Mouse (Mus musculus) forelimb bud, embryonic 11.5 days (tissue): ENCODE results near the gene Olfr715.
"Not testable (repeated sequence)": the region's sequence is repeated elsewhere in the genome, so short reads cannot be mapped to it uniquely, and the experiment has no call there.

ENCODE experiments used
- DNase-seq: peaks from one replicate; pipeline ENCODE4 v3.0.0-alpha.2; 2012; ENCODE audit warnings: low read depth, low spot score

The Olfr715 gene

GRCm38 (mm10) chr7:107130983-107131382, at the start of gene Olfr715:
TSS of gene Olfr715 (minus strand) at chr7:107131083.
- not testable (repeated sequence) for DNase-seq

- no peak for DNase-seq
Observed at GRCm38 (mm10) chr7:107180406-107180805, 49.5 kb upstream of the Olfr715 start.

- DNase-seq, result no peak
Observed at GRCm38 (mm10) chr7:107166690-107167089, 35.8 kb upstream of the Olfr715 start, which contains the start of gene Nlrp14. TSS of gene Nlrp14 (plus strand) at chr7:107166990.

- DNase-seq, result not testable (repeated sequence)
Observed at GRCm38 (mm10) chr7:107138027-107138426, 7.1 kb upstream of the Olfr715 start, which contains the start of gene Olfr716. TSS of gene Olfr716 (plus strand) at chr7:107138327.

- DNase-seq, result not testable (repeated sequence)
Observed at GRCm38 (mm10) chr7:107110269-107110668, 20.6 kb downstream of the Olfr715 start, which contains the start of gene Olfr715b. TSS of gene Olfr715b (minus strand) at chr7:107110369.

- DNase-seq, result no peak
Observed at GRCm38 (mm10) chr7:107092920-107093319, 38.0 kb downstream of the Olfr715 start, which contains the start of gene Olfr17. TSS of gene Olfr17 (plus strand) at chr7:107093220.
